Mouse (Mus musculus) hindbrain, embryonic 15.5 days (tissue): ENCODE results near the gene Olfr555. TPM values are rescaled to one million over a fixed set of nuclear protein-coding genes. Genes with fewer than 3 reads are reported as not detected.

Experiments
- ATAC-seq: fragments of 200-750 bp; cut with Nextera tagmentation; 2 replicates; pipeline ENCODE4 v1.8.0; 2017; ENCODE audit warnings: low read depth, moderate number of reproducible peaks, moderate TSS enrichment; ENCODE audit not compliant: low FRiP score
- H3K27ac ChIP-seq: fragments of 300-500 bp; sonication (generic); replicated peaks from 2 replicates; pipeline ENCODE4 v1.5.1; 2015; ENCODE audit warnings: mild to moderate bottlenecking, inconsistent platforms
- H3K27me3 ChIP-seq: fragments of 300-500 bp; sonication (generic); 2 replicates; pipeline ENCODE4 v1.6.1; 2015; ENCODE audit warnings: control low read depth, inconsistent platforms
- H3K36me3 ChIP-seq: fragments of 300-500 bp; sonication (generic); 2 replicates; pipeline ENCODE4 v1.6.1; 2015; ENCODE audit warnings: control low read depth, inconsistent platforms
- H3K4me1 ChIP-seq: fragments of 300-500 bp; sonication (generic); replicated peaks from 2 replicates; pipeline ENCODE4 v1.6.1; 2015; ENCODE audit warnings: control low read depth, inconsistent platforms
- H3K4me2 ChIP-seq: fragments of 300-500 bp; sonication (generic); 2 replicates; pipeline ENCODE4 v1.6.1; 2015; ENCODE audit warnings: moderate library complexity, mild to moderate bottlenecking, inconsistent platforms
- H3K4me3 ChIP-seq: fragments of 300-500 bp; sonication (generic); 2 replicates; pipeline ENCODE4 v1.5.1; 2015; ENCODE audit warnings: mild to moderate bottlenecking, inconsistent platforms
- H3K9ac ChIP-seq: fragments of 300-500 bp; sonication (generic); 2 replicates; pipeline ENCODE4 v1.6.1; 2015; ENCODE audit warnings: inconsistent platforms
- H3K9me3 ChIP-seq: fragments of 300-500 bp; sonication (generic); 2 replicates; pipeline ENCODE4 v1.6.1; 2016; ENCODE audit warnings: control low read depth, inconsistent platforms
- WGBS: fragments of 180-500 bp; shearing (Covaris S2); methylation state at CpG from one replicate; pipeline ENCODE4 v1.1.7; 2015; 5-methylcytosine and 5-hydroxymethylcytosine counted together
- polyA plus RNA-seq: library from polyadenylated mRNA; unstranded; fragments of >200 nt; fragmentation: Nextera tagmentation; extraction: Ambion mirVana; gene quantifications from 2 replicates; pipeline ENCODE4 v1.2.1, GENCODE M21; 2015

Olfr555 gene
- polyA plus RNA-seq, 1 experiment from 2014 or later: not detected

DNA sequence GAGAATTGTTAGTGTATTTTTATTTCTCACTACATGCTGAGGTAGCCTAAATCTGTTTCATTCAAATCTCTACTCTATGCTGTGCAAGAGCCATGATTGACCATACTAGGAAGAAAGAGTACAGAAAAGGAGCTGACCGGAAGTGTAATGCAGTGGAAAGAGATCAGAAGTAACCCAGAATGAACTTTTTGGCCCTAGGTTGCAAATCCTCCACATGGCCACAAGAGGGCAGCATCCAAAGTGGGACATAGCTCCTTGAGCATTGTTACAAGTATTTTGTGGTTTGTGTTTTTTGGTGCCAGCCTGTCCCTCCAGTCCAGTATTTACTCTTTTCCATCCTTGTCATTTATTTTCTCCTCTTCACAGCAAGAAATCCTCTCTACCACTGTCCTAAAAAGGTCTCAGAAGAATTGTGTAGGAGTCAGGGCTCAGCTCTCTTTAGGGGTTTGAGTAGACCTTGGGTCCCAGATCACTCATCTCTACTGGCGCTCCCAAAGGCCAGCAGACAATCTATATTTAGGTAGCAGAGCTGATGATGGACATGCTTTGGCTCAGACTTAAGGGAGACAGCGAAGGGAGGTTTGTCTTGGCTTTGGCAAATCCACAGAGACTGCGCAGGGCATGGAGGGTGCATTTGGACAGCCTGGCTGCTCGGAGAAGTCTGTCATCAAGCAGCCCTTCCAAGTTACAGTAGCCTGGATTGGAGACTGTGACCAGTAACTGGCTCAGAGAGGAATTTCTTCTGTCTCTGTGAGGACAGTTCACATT, 36.9 kb downstream of the Olfr555 start, which contains the start of gene Olfr557:
Olfr557 (plus strand) TSS at position 553 of the 768 bp plus-strand sequence.
- Histone ChIP-seq H3K9me3 (no peaks in the 10 kb centered on the region), H3K27me3 (no peaks in the 10 kb centered on the region), H3K9ac (no peak within 1 kb of the TSS), H3K36me3 (no peaks in the 10 kb centered on the region), H3K27ac (no peak within 1 kb of the TSS), H3K4me1 (no peaks in the 10 kb centered on the region), H3K4me3 (no peak within 1 kb of the TSS), H3K4me2 (no peak within 1 kb of the TSS)
- no peak for ATAC-seq
- 81% methylated on average over 5 of the region's 5 CpGs for WGBS

DNA sequence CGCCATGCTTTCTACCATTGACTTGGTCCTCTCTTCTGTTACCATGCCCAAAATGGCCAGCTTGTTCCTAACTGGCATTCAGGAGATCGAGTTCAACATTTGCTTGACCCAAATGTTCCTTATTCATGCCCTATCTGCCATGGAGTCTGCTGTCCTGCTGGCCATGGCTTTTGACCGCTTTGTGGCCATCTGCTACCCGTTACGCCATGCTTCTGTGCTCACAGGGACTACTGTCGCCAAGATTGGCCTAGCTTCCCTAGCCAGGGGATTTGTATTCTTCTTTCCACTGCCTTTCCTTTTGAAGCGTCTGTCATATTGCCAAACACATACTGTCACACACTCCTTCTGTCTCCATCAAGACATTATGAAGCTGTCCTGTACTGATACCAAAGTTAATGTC, 39.8 kb downstream of the Olfr555 start:
- H3K36me3 ChIP-seq: no peaks in the 10 kb centered on the region
- WGBS: 91% methylated on average over 7 of the region's 7 CpGs
- no peak overlapping the region for H3K4me2 ChIP-seq
- no peak for ATAC-seq
- no peak overlapping the region for H3K4me3 ChIP-seq
- no peaks in the 10 kb centered on the region for H3K4me1 ChIP-seq
- H3K27me3 ChIP-seq: no peaks in the 10 kb centered on the region
- H3K9ac ChIP-seq: no peak overlapping the region
- H3K9me3 ChIP-seq: no peaks in the 10 kb centered on the region
- no peak overlapping the region for H3K27ac ChIP-seq

DNA sequence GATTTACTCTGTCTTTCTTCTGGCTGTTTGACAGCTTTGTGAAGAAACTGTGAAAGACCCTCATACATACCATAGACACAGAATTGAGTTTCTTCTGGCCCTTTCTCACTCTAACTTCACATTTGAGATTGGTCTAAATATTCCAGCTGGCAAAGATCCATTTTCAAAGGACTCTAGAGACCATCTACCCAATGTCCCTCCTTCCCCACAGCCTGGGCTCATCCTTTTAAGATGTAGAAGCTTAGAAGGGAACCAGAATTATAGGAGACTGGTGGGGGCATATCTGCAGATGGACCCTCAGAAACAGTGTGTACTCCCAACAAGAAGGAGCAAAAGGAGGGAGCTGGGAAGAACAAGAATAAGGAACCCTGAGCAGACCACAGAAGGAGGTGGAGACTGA, 43.3 kb downstream of the Olfr555 start, which contains the start of gene Olfr558:
Olfr558 (plus strand) TSS at position 301 of the 400 bp plus-strand sequence.
- no peak within 1 kb of the TSS for H3K27ac ChIP-seq
- no peaks in the 10 kb centered on the region for H3K9me3 ChIP-seq
- no peak within 1 kb of the TSS for H3K4me2 ChIP-seq
- no peaks in the 10 kb centered on the region for H3K27me3 ChIP-seq
- H3K9ac ChIP-seq: no peak within 1 kb of the TSS
- H3K4me3 ChIP-seq: no peak within 1 kb of the TSS
- no peaks in the 10 kb centered on the region for H3K4me1 ChIP-seq
- H3K36me3 ChIP-seq: no peaks in the 10 kb centered on the region
- ATAC-seq: no peak

Other genes with a start within 250 kb of the Olfr555 start
- 51.4 and 61.4 TPM in 2 replicates for gene Rrm1, start 217.1 kb upstream of the Olfr555 start, polyA plus RNA-seq
- 0.34 and 0.52 TPM in 2 replicates for gene Olfr543, start 177.1 kb upstream of the Olfr555 start, polyA plus RNA-seq
- gene Olfr544, start 170.5 kb upstream of the Olfr555 start, polyA plus RNA-seq: 0.16 and 0.18 TPM in 2 replicates
- gene Olfr545, start 159.2 kb upstream of the Olfr555 start, polyA plus RNA-seq: 0.13 and 0.25 TPM in 2 replicates
- not detected in 2 replicates for gene Olfr547, start 124.1 kb upstream of the Olfr555 start, polyA plus RNA-seq
- gene Olfr548-ps1, start 117.9 kb upstream of the Olfr555 start, polyA plus RNA-seq: not detected in 2 replicates
- not detected in 2 replicates for gene Olfr549, start 109.0 kb upstream of the Olfr555 start, polyA plus RNA-seq
- gene Trim21, start 93.3 kb upstream of the Olfr555 start, polyA plus RNA-seq: 0.25 and 0.26 TPM in 2 replicates
- gene Olfr550, start 87.4 kb upstream of the Olfr555 start, polyA plus RNA-seq: not detected in 2 replicates
- gene Olfr551, start 66.9 kb upstream of the Olfr555 start, polyA plus RNA-seq: not detected in 2 replicates
- 0.04 TPM in 1 of 2 replicates, not detected in the other for gene Olfr552, start 61.1 kb upstream of the Olfr555 start, polyA plus RNA-seq
- not detected in 2 replicates for gene Olfr553, start 40.6 kb upstream of the Olfr555 start, polyA plus RNA-seq
- gene Olfr554, start 20.4 kb upstream of the Olfr555 start, polyA plus RNA-seq: not detected in 2 replicates
- not detected in 2 replicates for gene Olfr556, start 6.1 kb downstream of the Olfr555 start, polyA plus RNA-seq
- gene Trim68, start 28.5 kb downstream of the Olfr555 start, polyA plus RNA-seq: 6.5 and 7.0 TPM in 2 replicates
- not detected in 2 replicates for gene Olfr557, start 37.1 kb downstream of the Olfr555 start, polyA plus RNA-seq
- gene Olfr558, start 43.4 kb downstream of the Olfr555 start, polyA plus RNA-seq: 0.13 and 0.14 TPM in 2 replicates
- gene Olfr33, start 60.2 kb downstream of the Olfr555 start, polyA plus RNA-seq: not detected in 2 replicates
- gene Olfr559, start 68.7 kb downstream of the Olfr555 start, polyA plus RNA-seq: not detected in 2 replicates
- not detected in 2 replicates for gene Olfr560, start 100.5 kb downstream of the Olfr555 start, polyA plus RNA-seq
- 0.12 TPM in 1 of 2 replicates, not detected in the other for gene Olfr78, start 100.6 kb downstream of the Olfr555 start, polyA plus RNA-seq
- gene Olfr561, start 112.4 kb downstream of the Olfr555 start, polyA plus RNA-seq: not detected in 2 replicates
- gene Olfr564, start 144.7 kb downstream of the Olfr555 start, polyA plus RNA-seq: not detected in 2 replicates
- not detected in 2 replicates for gene Olfr566, start 199.9 kb downstream of the Olfr555 start, polyA plus RNA-seq
- not detected in 2 replicates for gene Olfr568, start 218.3 kb downstream of the Olfr555 start, polyA plus RNA-seq
- gene Olfr569, start 232.1 kb downstream of the Olfr555 start, polyA plus RNA-seq: not detected in 2 replicates
- 0.14 TPM in 1 of 2 replicates, not detected in the other for gene Olfr570, start 235.8 kb downstream of the Olfr555 start, polyA plus RNA-seq